Mouse (Mus musculus) kidney, postnatal 0 days (tissue): ENCODE measurements around the gene Vps4a. TPM values are rescaled to one million over a fixed set of nuclear protein-coding genes. Genes with fewer than 3 reads are reported as not detected.
A peak's percentile ranks its signal among the peaks of the same experiment; 100 is the strongest.

Source experiments
- ATAC-seq: fragments of 200-750 bp; cut with Nextera tagmentation; replicated peaks from 2 replicates; pipeline ENCODE4 v1.8.0; 2017; ENCODE audit warnings: low read depth, moderate number of reproducible peaks, moderate TSS enrichment, moderate library complexity; ENCODE audit not compliant: low FRiP score
- DNase-seq: peaks from one replicate; pipeline ENCODE4 v3.0.0-alpha.2; 2016; ENCODE audit warnings: low spot score
- H3K27ac ChIP-seq: fragments of 300-500 bp; sonication (generic); 2 replicates; pipeline ENCODE4 v1.5.1; 2014; ENCODE audit warnings: mild to moderate bottlenecking
- H3K27me3 ChIP-seq: fragments of 300-500 bp; sonication (generic); 2 replicates; pipeline ENCODE4 v1.6.1; 2014; ENCODE audit warnings: low read length, mixed read lengths; ENCODE audit not compliant: insufficient read depth
- H3K36me3 ChIP-seq: fragments of 300-500 bp; sonication (generic); 2 replicates; pipeline ENCODE4 v1.6.1; 2014; ENCODE audit warnings: low read length, mixed read lengths; ENCODE audit not compliant: insufficient read depth
- H3K4me1 ChIP-seq: fragments of 300-500 bp; sonication (generic); replicated peaks from 2 replicates; pipeline ENCODE4 v1.6.1; 2014; ENCODE audit warnings: antibody characterized with exemption, low read length, mixed read lengths; ENCODE audit not compliant: insufficient read depth
- H3K4me2 ChIP-seq: fragments of 300-500 bp; sonication (generic); 2 replicates; pipeline ENCODE4 v1.6.1; 2014; ENCODE audit warnings: mild to moderate bottlenecking, low read length, moderate library complexity, mixed read lengths
- H3K4me3 ChIP-seq: fragments of 300-500 bp; sonication (generic); replicated peaks from 2 replicates; pipeline ENCODE4 v1.5.1; 2014; ENCODE audit warnings: low read depth, low read length
- H3K9ac ChIP-seq: fragments of 300-500 bp; sonication (generic); 2 replicates; pipeline ENCODE4 v1.6.1; 2014; ENCODE audit warnings: low read depth, low read length
- H3K9me3 ChIP-seq: fragments of 300-500 bp; sonication (generic); replicated peaks from 2 replicates; pipeline ENCODE4 v1.6.1; 2016; ENCODE audit warnings: low read length, inconsistent platforms, mixed read lengths
- CTCF ChIP-seq: IDR thresholded peaks from 2 replicates; pipeline ENCODE4 v1.5.1; 2016; ENCODE audit warnings: antibody characterized with exemption, low read depth, mild to moderate bottlenecking, moderate library complexity
- WGBS: fragments of 180-500 bp; shearing (Covaris S2); extraction: QIAGEN DNeasy Blood & Tissue Kit; methylation state at CpG from one replicate; pipeline ENCODE4 v1.1.7; 2014; 5-methylcytosine and 5-hydroxymethylcytosine counted together
- polyA plus RNA-seq: library from polyadenylated mRNA; unstranded; fragments of >200 nt; fragmentation: Nextera tagmentation; extraction: Ambion mirVana; gene quantifications from 2 replicates; pipeline ENCODE4 v1.2.1, GENCODE M21; 2015

Gene Vps4a
- polyA plus RNA-seq, 1 experiment from 2014 or later = 59.6 TPM

DNA sequence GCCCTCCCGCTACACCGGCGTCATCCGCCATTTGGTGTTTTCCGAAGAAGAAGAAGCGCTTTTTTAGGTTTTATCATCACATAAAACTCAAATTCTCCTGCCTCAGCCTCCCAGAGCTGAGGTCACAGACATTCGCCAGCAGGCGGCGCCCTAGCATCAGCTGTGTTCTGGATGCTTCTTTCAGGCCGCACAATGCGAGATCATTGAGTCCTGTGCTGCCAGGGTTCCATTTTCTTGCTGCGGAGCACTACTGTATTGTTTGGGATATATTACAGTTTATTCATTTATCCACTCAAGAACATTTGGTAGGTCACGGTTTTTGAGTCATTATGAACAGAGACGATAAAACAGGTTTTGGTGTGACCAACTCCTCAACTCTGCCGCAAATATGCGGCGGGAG lies 54.3 kb downstream of the Vps4a start:
- Histone ChIP-seq H3K4me1 (no peaks in the 10 kb centered on the region), H3K9me3 (no peaks in the 10 kb centered on the region), H3K27me3 (no peaks in the 10 kb centered on the region), H3K4me2 (no peak overlapping the region), H3K9ac (no peak overlapping the region), H3K36me3 (peaks cover 23% of the 10 kb centered on the region), H3K27ac (no peak overlapping the region), H3K4me3 (no peak overlapping the region)
- WGBS = 97% methylated on average over 17 of the region's 17 CpGs
- no peak for ATAC-seq
- TF ChIP-seq CTCF = peak; percentile 44
- DNase-seq = no peak

GRCm38 (mm10) chr8:107086018-107086417 lies 55.0 kb downstream of the Vps4a start:
- ATAC-seq (no peak), DNase-seq (no peak)
- Histone ChIP-seq H3K9ac (no peak overlapping the region), H3K27ac (no peak overlapping the region), H3K4me3 (no peak overlapping the region), H3K27me3 (no peaks in the 10 kb centered on the region), H3K4me2 (no peak overlapping the region), H3K36me3 (peaks cover 20% of the 10 kb centered on the region), H3K9me3 (no peaks in the 10 kb centered on the region), H3K4me1 (no peaks in the 10 kb centered on the region)
- 98% methylated on average over 5 of the region's 5 CpGs for WGBS
- no peak for TF ChIP-seq CTCF

DNA sequence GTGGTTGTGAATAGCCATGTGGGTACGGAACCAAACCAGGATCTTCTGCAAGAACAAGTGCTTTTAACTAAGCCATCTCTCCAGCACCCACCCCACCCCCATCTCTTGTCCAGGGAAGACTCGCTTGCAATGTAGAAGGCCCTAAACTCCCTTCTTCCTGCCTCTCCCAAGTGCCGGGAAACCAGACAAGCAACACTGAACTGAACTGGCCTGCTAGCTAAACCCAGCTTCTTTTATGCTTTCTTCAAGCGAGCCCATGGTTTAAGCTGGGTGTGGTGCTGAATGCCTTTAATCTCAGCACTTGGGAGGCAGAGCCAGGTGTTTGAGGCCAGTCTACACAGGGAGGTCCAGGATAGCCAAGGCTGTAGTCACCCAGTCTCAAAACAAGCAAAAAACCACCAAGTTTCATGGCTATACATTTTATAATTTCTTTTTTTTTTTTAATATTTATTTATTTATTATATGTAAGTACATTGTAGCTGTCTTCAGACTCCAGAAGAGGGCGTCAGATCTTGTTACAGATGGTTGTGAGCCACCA lies 57.6 kb downstream of the Vps4a start:
- DNase-seq (no peak), ATAC-seq (no peak)
- no peaks in the 10 kb centered on the region for H3K9me3 ChIP-seq
- no peaks in the 10 kb centered on the region for H3K27me3 ChIP-seq
- WGBS = 94% methylated on average over 5 of the region's 5 CpGs
- H3K4me2 ChIP-seq = no peak overlapping the region
- peaks cover 9% of the 10 kb centered on the region; the same call in 1 of the 2 replicates for H3K36me3 ChIP-seq
- no peak overlapping the region for H3K27ac ChIP-seq
- TF ChIP-seq CTCF = no peak
- no peaks in the 10 kb centered on the region for H3K4me1 ChIP-seq
- H3K9ac ChIP-seq = no peak overlapping the region
- no peak overlapping the region for H3K4me3 ChIP-seq

GRCm38 (mm10) chr8:107090531-107090930 lies 59.5 kb downstream of the Vps4a start:
- ATAC-seq (no peak), DNase-seq (no peak)
- H3K27me3 ChIP-seq = no peaks in the 10 kb centered on the region
- no peak for TF ChIP-seq CTCF
- no peak overlapping the region for H3K27ac ChIP-seq
- H3K36me3 ChIP-seq = peaks cover 13% of the 10 kb centered on the region; the same call in 1 of the 2 replicates
- no peak overlapping the region for H3K9ac ChIP-seq
- H3K4me3 ChIP-seq = no peak overlapping the region
- H3K9me3 ChIP-seq = no peaks in the 10 kb centered on the region
- H3K4me1 ChIP-seq = no peaks in the 10 kb centered on the region; the same call in 1 of the 2 replicates
- no peak overlapping the region for H3K4me2 ChIP-seq
- WGBS = 95% methylated on average over 7 of the region's 7 CpGs

Other genes with a start within 250 kb of the Vps4a start
- 0.41 and 0.54 TPM in 2 replicates for gene Has3, start 161.0 kb upstream of the Vps4a start, polyA plus RNA-seq
- gene Utp4, start 137.6 kb upstream of the Vps4a start, polyA plus RNA-seq = 59.2 and 62.1 TPM in 2 replicates
- 10.1 and 10.5 TPM in 2 replicates for gene Sntb2, start 95.5 kb upstream of the Vps4a start, polyA plus RNA-seq
- 49.3 and 51.6 TPM in 2 replicates for gene Pdf, start 17.4 kb downstream of the Vps4a start, polyA plus RNA-seq
- 32.3 and 33.1 TPM in 2 replicates for gene Cog8, start 25.5 kb downstream of the Vps4a start, polyA plus RNA-seq
- 79.3 and 80.7 TPM in 2 replicates for gene Nip7, start 25.7 kb downstream of the Vps4a start, polyA plus RNA-seq
- 52.9 and 55.6 TPM in 2 replicates for gene Tmed6, start 34.4 kb downstream of the Vps4a start, polyA plus RNA-seq
- 17.4 and 18.2 TPM in 2 replicates for gene Terf2, start 65.3 kb downstream of the Vps4a start, polyA plus RNA-seq
- 116 and 126 TPM in 2 replicates for gene Cyb5b, start 119.4 kb downstream of the Vps4a start, polyA plus RNA-seq